Mouse (Mus musculus): ENCODE results near the gene Rtel1. TPM values are rescaled to one million over a fixed set of nuclear protein-coding genes. Genes with fewer than 3 reads are reported as not detected.

Rtel1 gene
- polyA plus RNA-seq, 1 experiment from 2014 or later = 59.2 TPM

- no peak within 1 kb of the TSS for H3K9ac ChIP-seq (ENCODE audit: low read depth, low read length)
- ATAC-seq (ENCODE audit: low FRiP score, low TSS enrichment) = no peak
- H3K4me3 ChIP-seq (ENCODE audit: low read length) = no peak within 1 kb of the TSS
- 97% methylated on average over 12 of the region's 12 CpGs for WGBS
- H3K9me3 ChIP-seq (ENCODE audit: control insufficient read depth, low read length) = no peaks in the 10 kb centered on the region
- no peak within 1 kb of the TSS for H3K4me2 ChIP-seq (replicated peaks; ENCODE audit: low read depth, low read length)
- H3K27ac ChIP-seq (ENCODE audit: low read depth, low read length) = no peak within 1 kb of the TSS
- peaks cover 59% of the 10 kb centered on the region for H3K36me3 ChIP-seq (ENCODE audit: control insufficient read depth, insufficient read depth, low read length)
- no peaks in the 10 kb centered on the region for H3K4me1 ChIP-seq (ENCODE audit: control insufficient read depth, insufficient read depth, low read length)
- H3K27me3 ChIP-seq (ENCODE audit: control insufficient read depth, insufficient read depth, low read length) = no peaks in the 10 kb centered on the region
These were observed 60.2 kb downstream of the Rtel1 start, which contains the start of gene Lime1 for GRCm38 (mm10) chr2:181379778-181380177. Lime1 (plus strand) TSS chr2:181380078.

GRCm38 (mm10) chr2:181380251-181380650, 60.7 kb downstream of the Rtel1 start:
- Histone ChIP-seq H3K4me2 (replicated peaks; ENCODE audit: low read depth, low read length) (no peak overlapping the region), H3K4me1 (ENCODE audit: control insufficient read depth, insufficient read depth, low read length) (no peaks in the 10 kb centered on the region), H3K9me3 (ENCODE audit: control insufficient read depth, low read length) (no peaks in the 10 kb centered on the region), H3K36me3 (ENCODE audit: control insufficient read depth, insufficient read depth, low read length) (peaks cover 59% of the 10 kb centered on the region), H3K27me3 (ENCODE audit: control insufficient read depth, insufficient read depth, low read length) (no peaks in the 10 kb centered on the region), H3K9ac (ENCODE audit: low read depth, low read length) (no peak overlapping the region), H3K4me3 (ENCODE audit: low read length) (no peak overlapping the region), H3K27ac (ENCODE audit: low read depth, low read length) (no peak overlapping the region)
- WGBS = 90% methylated on average over 5 of the region's 5 CpGs
- no peak for ATAC-seq (ENCODE audit: low FRiP score, low TSS enrichment)

- whole genome bisulfite sequencing = 87% methylated on average over 5 of the region's 5 CpGs
- H3K4me1 ChIP-seq (ENCODE audit: control insufficient read depth, insufficient read depth, low read length) = no peaks in the 10 kb centered on the region
- H3K9me3 ChIP-seq (ENCODE audit: control insufficient read depth, low read length) = no peaks in the 10 kb centered on the region
- no peak overlapping the region for H3K4me2 ChIP-seq (replicated peaks; ENCODE audit: low read depth, low read length)
- no peak for ATAC-seq (ENCODE audit: low FRiP score, low TSS enrichment)
- H3K9ac ChIP-seq (ENCODE audit: low read depth, low read length) = no peak overlapping the region
- H3K27ac ChIP-seq (ENCODE audit: low read depth, low read length) = no peak overlapping the region
- H3K36me3 ChIP-seq (ENCODE audit: control insufficient read depth, insufficient read depth, low read length) = peaks cover 63% of the 10 kb centered on the region
- no peaks in the 10 kb centered on the region for H3K27me3 ChIP-seq (ENCODE audit: control insufficient read depth, insufficient read depth, low read length)
- no peak overlapping the region for H3K4me3 ChIP-seq (ENCODE audit: low read length)
These were observed 61.6 kb downstream of the Rtel1 start for GRCm38 (mm10) chr2:181381107-181381506.

- H3K4me2 ChIP-seq (replicated peaks; ENCODE audit: low read depth, low read length) = no peak overlapping the region
- peaks cover 68% of the 10 kb centered on the region for H3K36me3 ChIP-seq (ENCODE audit: control insufficient read depth, insufficient read depth, low read length)
- 92% methylated on average over 6 of the region's 6 CpGs for WGBS
- no peaks in the 10 kb centered on the region for H3K9me3 ChIP-seq (ENCODE audit: control insufficient read depth, low read length)
- no peak overlapping the region for H3K27ac ChIP-seq (ENCODE audit: low read depth, low read length)
- H3K9ac ChIP-seq (ENCODE audit: low read depth, low read length) = no peak overlapping the region
- ATAC-seq (ENCODE audit: low FRiP score, low TSS enrichment) = no peak
- no peak overlapping the region for H3K4me3 ChIP-seq (ENCODE audit: low read length)
- no peaks in the 10 kb centered on the region for H3K4me1 ChIP-seq (ENCODE audit: control insufficient read depth, insufficient read depth, low read length)
- H3K27me3 ChIP-seq (ENCODE audit: control insufficient read depth, insufficient read depth, low read length) = no peaks in the 10 kb centered on the region
These were observed 62.2 kb downstream of the Rtel1 start for GRCm38 (mm10) chr2:181381631-181382306.

- no peak for ATAC-seq (ENCODE audit: low FRiP score, low TSS enrichment)
- H3K36me3 ChIP-seq (ENCODE audit: control insufficient read depth, insufficient read depth, low read length) = peaks cover 63% of the 10 kb centered on the region
- WGBS = 85% methylated on average over 7 of the region's 7 CpGs
These were observed 64.9 kb downstream of the Rtel1 start for GRCm38 (mm10) chr2:181384463-181384862.

GRCm38 (mm10) chr2:181384919-181385391, 65.4 kb downstream of the Rtel1 start:
- Histone ChIP-seq H3K4me3 (ENCODE audit: low read length) (no peak overlapping the region), H3K9ac (ENCODE audit: low read depth, low read length) (no peak overlapping the region), H3K36me3 (ENCODE audit: control insufficient read depth, insufficient read depth, low read length) (peaks cover 62% of the 10 kb centered on the region), H3K9me3 (ENCODE audit: control insufficient read depth, low read length) (no peaks in the 10 kb centered on the region), H3K4me1 (ENCODE audit: control insufficient read depth, insufficient read depth, low read length) (no peaks in the 10 kb centered on the region), H3K27me3 (ENCODE audit: control insufficient read depth, insufficient read depth, low read length) (no peaks in the 10 kb centered on the region), H3K4me2 (replicated peaks; ENCODE audit: low read depth, low read length) (no peak overlapping the region), H3K27ac (ENCODE audit: low read depth, low read length) (no peak overlapping the region)
- no peak for ATAC-seq (ENCODE audit: low FRiP score, low TSS enrichment)
- 91% methylated on average over 4 of the region's 4 CpGs for WGBS

More at GRCm38 (mm10) chr2:181384463-181384862, 64.9 kb downstream of the Rtel1 start:
- Histone ChIP-seq H3K9ac (ENCODE audit: low read depth, low read length) (no peak overlapping the region), H3K4me2 (replicated peaks; ENCODE audit: low read depth, low read length) (no peak overlapping the region), H3K27ac (ENCODE audit: low read depth, low read length) (no peak overlapping the region), H3K4me3 (ENCODE audit: low read length) (no peak overlapping the region), H3K27me3 (ENCODE audit: control insufficient read depth, insufficient read depth, low read length) (no peaks in the 10 kb centered on the region), H3K9me3 (ENCODE audit: control insufficient read depth, low read length) (no peaks in the 10 kb centered on the region), H3K4me1 (ENCODE audit: control insufficient read depth, insufficient read depth, low read length) (no peaks in the 10 kb centered on the region)

GRCm38 (mm10) chr2:181385885-181386284, 66.3 kb downstream of the Rtel1 start:
- no peak overlapping the region for H3K4me2 ChIP-seq (replicated peaks; ENCODE audit: low read depth, low read length)
- H3K9ac ChIP-seq (ENCODE audit: low read depth, low read length) = no peak overlapping the region
- WGBS = 80% methylated on average over 3 of the region's 3 CpGs
- peaks cover 62% of the 10 kb centered on the region for H3K36me3 ChIP-seq (ENCODE audit: control insufficient read depth, insufficient read depth, low read length)
- H3K27ac ChIP-seq (ENCODE audit: low read depth, low read length) = no peak overlapping the region
- H3K4me3 ChIP-seq (ENCODE audit: low read length) = no peak overlapping the region
- H3K27me3 ChIP-seq (ENCODE audit: control insufficient read depth, insufficient read depth, low read length) = no peaks in the 10 kb centered on the region
- H3K4me1 ChIP-seq (ENCODE audit: control insufficient read depth, insufficient read depth, low read length) = no peaks in the 10 kb centered on the region
- H3K9me3 ChIP-seq (ENCODE audit: control insufficient read depth, low read length) = no peaks in the 10 kb centered on the region
- no peak for ATAC-seq (ENCODE audit: low FRiP score, low TSS enrichment)

GRCm38 (mm10) chr2:181386663-181387210, 67.2 kb downstream of the Rtel1 start:
- no peak overlapping the region for H3K27ac ChIP-seq (ENCODE audit: low read depth, low read length)
- no peak overlapping the region for H3K4me2 ChIP-seq (replicated peaks; ENCODE audit: low read depth, low read length)
- no peaks in the 10 kb centered on the region for H3K4me1 ChIP-seq (ENCODE audit: control insufficient read depth, insufficient read depth, low read length)
- H3K9me3 ChIP-seq (ENCODE audit: control insufficient read depth, low read length) = no peaks in the 10 kb centered on the region
- no peak overlapping the region for H3K9ac ChIP-seq (ENCODE audit: low read depth, low read length)
- WGBS = 75% methylated on average over 4 of the region's 4 CpGs
- no peak for ATAC-seq (ENCODE audit: low FRiP score, low TSS enrichment)
- H3K4me3 ChIP-seq (ENCODE audit: low read length) = no peak overlapping the region
- no peaks in the 10 kb centered on the region for H3K27me3 ChIP-seq (ENCODE audit: control insufficient read depth, insufficient read depth, low read length)
- peaks cover 64% of the 10 kb centered on the region for H3K36me3 ChIP-seq (ENCODE audit: control insufficient read depth, insufficient read depth, low read length)

- WGBS = 88% methylated on average over 4 of the region's 4 CpGs
- no peaks in the 10 kb centered on the region for H3K4me1 ChIP-seq (ENCODE audit: control insufficient read depth, insufficient read depth, low read length)
These were observed 70.8 kb downstream of the Rtel1 start for GRCm38 (mm10) chr2:181390136-181390870.

More at GRCm38 (mm10) chr2:181390136-181390870, 70.8 kb downstream of the Rtel1 start:
- no peak for ATAC-seq (ENCODE audit: low FRiP score, low TSS enrichment)
- Histone ChIP-seq H3K9ac (ENCODE audit: low read depth, low read length) (no peak overlapping the region), H3K36me3 (ENCODE audit: control insufficient read depth, insufficient read depth, low read length) (peaks cover 54% of the 10 kb centered on the region), H3K4me2 (replicated peaks; ENCODE audit: low read depth, low read length) (no peak overlapping the region), H3K4me3 (ENCODE audit: low read length) (no peak overlapping the region), H3K9me3 (ENCODE audit: control insufficient read depth, low read length) (no peaks in the 10 kb centered on the region), H3K27me3 (ENCODE audit: control insufficient read depth, insufficient read depth, low read length) (no peaks in the 10 kb centered on the region), H3K27ac (ENCODE audit: low read depth, low read length) (no peak overlapping the region)

Data from kidney, embryonic 14.5 days (tissue).